Mouse (Mus musculus) liver, embryonic 14.5 days (tissue): ENCODE measurements around the gene Gm32742.

Source experiments
- CTCF ChIP-seq: IDR thresholded peaks from 2 replicates; pipeline ENCODE4 v1.5.1; 2016; ENCODE audit warnings: antibody characterized with exemption, low read depth, control low read depth
- EP300 ChIP-seq: IDR thresholded peaks from 2 replicates; pipeline ENCODE4 v1.6.1; 2016; ENCODE audit warnings: antibody characterized with exemption, low read depth

DNA sequence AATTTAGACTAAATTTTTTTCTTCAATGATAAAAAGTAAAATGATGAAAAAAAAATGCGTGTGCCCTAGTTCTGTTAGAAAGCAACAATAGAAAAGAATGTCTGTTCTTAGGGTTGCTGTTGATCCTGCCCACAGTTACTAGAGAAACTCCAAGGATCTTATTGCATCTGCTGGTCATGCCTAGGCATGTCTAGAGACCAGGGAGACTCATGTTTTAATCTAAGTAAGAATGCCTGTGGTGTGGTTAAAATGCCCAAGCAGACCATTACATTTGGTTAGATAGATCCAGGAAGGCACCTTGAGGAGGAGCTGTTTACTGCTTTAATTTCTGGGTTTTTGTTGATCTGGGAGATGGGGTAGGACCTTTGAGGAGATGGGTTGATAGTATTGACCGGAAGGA, 59.6 kb downstream of the Gm32742 start:
- TF ChIP-seq CTCF (no peak), EP300 (no peak)
